Mouse (Mus musculus) cerebellum, postnatal 4 days (tissue): ENCODE measurements around the gene Tmc7.

Source experiments
- DNase-seq, 2 experiments: peaks; one replicate each; pipeline ENCODE4 v3.0.0; 2022; ENCODE audit warnings: low spot score in 2 of 2, mixed read lengths in 1 of 2

The Tmc7 gene

GRCm38 (mm10) chr7:118584257-118584907, at the start of gene Tmc7:
Gene Tmc7 (minus strand): TSS chr7:118584736.
- peak; percentile 46 to 72 for DNase-seq

DNA sequence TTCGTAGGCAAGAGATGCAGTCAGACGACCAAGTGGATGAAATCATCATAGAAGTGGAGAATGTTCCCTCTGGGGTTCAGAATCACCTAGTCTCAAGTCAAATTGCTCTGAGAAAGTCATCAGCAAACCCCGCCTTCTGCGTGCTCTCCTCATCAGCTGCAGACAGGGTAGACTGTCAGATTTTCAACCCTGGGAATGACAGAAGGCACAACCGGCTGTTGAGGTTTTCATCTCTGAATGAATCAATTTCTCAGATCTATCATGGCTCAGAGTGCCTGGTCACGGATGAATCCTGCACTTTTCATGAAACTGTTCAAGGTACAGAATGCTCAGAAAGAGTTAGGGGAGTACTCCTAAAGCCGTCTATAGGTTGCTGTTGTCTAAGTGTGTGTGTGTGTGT, 49.4 kb upstream of the Tmc7 start:
- DNase-seq, result no peak

DNA sequence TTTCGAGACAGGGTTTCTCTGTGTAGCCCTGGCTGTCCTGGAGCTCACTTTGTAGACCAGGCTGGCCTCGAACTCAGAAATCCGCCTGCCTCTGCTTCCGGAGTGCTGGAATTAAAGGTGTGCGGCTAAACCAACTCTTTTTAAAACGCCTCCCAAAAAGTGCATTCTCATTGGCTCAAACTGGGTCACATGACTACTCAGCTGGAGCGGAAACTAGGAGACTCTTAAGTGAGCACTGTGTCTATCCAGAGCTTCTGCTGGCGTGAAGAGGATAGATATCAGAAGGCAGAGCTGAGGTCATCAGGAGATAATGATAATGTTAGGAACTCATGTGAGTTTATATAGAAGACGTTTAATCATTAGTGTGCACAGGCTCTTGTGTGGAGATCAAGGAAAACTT, 48.6 kb upstream of the Tmc7 start:
- no peak for DNase-seq

GRCm38 (mm10) chr7:118627550-118628298, 43.2 kb upstream of the Tmc7 start:
- DNase-seq, result no peak

GRCm38 (mm10) chr7:118621094-118621493, 36.6 kb upstream of the Tmc7 start:
- DNase-seq, result no peak

DNA sequence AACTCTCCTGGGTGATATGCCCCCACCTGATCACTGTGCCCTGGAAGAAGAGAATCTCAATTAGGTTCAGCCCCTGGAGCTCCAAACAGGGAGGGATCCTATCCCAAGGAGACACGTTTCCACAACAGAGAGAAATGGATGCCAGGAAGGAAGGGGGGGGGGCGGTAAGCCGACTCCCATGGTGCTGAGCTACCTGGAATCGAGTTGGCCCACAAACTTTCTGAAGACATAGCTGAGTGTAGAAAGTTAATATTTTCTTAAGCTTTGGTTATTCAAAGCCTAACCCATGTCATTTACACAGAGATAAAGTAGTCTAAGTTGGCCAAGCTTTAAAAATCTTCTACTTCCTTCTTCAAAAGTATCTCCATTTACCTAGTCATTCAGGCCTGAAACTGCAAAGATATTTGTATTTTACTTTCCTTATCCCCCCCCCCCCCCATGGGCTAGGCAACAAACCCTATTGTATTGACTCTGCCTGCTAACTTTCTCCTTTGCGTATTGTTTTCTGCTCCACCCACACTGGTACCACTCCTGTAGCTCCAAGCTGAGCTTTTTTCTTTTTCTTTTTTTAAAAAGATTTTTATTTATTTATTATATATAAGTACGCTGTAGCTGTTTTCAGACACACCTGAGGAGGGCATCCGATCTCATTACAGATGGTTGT, 35.8 kb upstream of the Tmc7 start:
- no peak for DNase-seq

DNA sequence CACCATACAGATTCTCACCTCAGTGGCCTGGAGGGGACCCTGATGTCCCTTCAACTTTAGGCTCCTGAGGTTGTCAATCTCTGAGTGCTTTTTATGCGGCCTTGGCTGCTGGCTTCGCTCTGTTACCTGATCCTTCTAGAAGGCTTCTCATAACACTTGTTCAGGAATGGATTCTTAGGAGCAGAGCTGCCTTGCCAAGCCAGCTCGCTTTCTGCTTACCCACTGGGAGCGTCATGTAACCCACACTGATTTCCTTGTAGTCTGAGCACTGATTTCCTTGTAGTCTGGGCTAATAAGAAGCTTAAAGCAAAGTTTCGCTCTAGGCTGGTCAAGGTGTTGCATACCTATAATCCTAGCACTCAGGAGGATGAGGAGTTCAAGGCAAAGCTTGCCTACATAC, 33.6 kb upstream of the Tmc7 start:
- no peak for DNase-seq

GRCm38 (mm10) chr7:118614076-118614475, 29.5 kb upstream of the Tmc7 start:
- DNase-seq, result no peak

DNA sequence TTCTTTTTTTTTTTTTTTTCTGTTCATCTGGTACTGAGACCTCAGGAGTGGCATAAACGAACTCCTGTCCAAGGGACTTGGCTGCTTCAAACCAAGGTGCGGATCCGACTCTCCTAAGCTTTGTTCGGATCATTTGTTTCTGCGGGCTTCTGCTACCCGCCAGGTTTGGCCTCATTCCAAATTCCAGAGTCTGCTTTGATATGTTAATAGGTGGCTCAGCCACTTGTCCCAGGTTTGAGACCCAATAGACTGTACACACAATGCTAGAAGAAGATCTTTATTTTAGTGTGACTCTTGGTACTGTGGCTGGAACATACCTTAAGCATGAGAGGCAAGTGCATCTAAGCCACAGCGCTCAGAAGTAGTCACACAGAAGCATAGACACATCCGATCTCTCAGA, 27.4 kb upstream of the Tmc7 start:
- no peak for DNase-seq

- no peak for DNase-seq
Observed at GRCm38 (mm10) chr7:118611185-118611749, 26.7 kb upstream of the Tmc7 start.

DNA sequence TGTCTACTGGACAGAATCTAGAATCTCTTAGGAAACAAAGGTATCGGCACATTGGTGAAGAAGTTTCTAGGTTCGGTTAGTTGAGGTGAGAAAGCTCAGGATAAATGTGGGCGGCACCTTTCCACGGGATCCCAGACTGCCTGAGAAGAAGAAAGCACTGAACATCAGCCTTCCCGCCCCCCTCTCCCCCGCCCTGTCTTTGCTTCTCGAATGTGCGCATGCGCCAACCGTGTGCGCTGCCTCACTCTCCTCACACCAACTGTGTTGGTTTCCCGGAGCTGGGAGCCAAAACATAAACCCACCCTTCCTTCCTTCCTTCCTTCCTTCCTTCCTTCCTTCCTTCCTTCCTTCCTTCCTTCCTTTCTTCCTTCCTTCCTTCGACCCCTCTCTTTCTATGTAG, 26.2 kb upstream of the Tmc7 start:
- DNase-seq, result no peak

DNA sequence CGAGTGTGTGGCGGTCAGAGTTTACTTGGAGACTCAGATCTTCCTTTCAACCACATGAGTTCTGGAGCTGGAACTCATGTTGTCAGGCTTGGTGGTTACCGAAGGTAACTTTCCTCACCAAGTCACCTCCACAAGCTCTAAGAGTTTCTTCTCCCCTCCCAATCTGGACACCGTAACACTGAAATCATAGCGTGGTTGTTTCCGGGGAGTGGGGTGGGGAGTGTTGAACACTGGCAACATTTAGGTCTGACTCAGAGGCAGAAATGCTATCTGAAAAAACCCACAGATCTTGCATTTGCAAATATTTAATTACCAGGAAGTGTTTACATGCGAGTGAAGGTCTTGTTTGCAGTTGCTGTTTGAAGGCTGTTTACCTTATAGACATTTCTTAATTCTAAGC, 25.3 kb upstream of the Tmc7 start:
- DNase-seq, result no peak

DNA sequence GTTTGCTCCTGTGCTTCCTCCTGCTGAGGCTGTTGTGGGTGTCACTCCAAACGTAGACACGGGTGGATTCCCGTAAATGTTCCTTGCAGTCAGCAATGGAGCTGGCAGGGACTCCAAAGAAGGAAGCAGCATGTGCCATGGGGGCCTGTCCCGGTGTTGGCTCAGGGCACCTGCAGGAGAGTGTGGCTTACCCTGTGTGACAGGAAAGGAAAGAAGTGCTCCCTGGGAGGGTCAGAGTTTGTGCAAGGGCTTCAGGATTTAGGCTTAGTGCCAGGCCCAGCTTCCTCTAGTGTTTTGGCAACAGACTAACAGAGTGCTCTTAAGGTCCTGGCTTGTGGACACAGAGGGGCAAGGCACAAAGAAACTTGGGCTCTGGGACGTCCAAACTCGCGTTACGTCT, 20.3 kb upstream of the Tmc7 start:
- no peak for DNase-seq

DNA sequence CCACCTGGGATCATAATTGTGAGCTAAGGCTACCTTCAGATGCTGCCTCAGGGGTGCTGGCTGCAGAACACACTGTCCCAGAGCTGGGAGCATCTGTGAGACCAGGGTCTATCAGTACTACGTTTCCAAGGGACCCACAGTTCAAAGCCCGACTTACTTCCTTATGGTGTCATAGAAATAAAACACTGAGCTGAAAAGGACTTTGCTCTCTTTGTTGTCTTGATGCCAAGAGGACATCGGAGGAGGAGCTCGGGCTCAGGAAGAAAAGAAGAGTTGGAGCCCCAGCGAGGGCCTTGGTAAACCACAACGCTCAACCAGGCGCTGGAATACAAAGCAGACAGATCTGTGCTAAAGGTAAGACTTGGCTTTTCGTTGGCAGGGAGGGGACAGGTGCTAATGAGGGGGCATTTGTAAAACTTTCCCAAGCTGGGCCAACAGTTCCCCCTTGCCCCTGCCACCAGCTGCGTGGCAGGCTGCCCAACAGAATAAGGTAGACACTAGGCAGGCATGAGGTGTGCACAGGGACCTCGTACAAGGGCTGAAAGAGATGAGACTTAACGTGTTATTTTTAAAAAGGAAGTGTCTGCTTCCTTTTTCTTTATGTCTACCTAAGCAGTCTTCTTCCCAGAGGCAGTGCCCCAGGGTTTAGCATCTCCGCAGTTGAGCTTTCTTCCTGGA, 15.6 kb upstream of the Tmc7 start:
- DNase-seq, result no peak

DNA sequence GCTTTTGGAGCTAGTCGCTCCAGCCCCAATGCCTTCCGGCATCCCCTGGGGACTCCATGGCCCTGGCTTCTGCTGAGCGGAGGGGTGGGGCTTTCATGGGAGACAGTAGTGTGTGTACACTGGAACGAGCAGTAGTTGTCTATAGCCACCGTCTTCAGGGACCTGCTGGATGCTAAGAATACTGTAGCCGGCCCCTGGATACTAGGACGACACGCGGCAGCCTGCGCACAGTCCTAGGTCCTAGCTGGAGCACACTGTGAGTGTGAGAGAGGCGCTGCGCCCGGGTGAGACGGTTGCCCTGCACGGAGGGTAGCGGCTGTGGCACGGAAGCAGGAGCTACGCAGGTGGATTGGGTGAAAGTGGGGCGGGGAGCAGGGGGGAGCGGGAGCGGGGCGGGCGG, 12.7 kb upstream of the Tmc7 start, which contains the start of gene Tmc5:
TSS of gene Tmc5 (plus strand) at position 97 of the 400 bp plus-strand sequence.
- DNase-seq, result no peak

DNA sequence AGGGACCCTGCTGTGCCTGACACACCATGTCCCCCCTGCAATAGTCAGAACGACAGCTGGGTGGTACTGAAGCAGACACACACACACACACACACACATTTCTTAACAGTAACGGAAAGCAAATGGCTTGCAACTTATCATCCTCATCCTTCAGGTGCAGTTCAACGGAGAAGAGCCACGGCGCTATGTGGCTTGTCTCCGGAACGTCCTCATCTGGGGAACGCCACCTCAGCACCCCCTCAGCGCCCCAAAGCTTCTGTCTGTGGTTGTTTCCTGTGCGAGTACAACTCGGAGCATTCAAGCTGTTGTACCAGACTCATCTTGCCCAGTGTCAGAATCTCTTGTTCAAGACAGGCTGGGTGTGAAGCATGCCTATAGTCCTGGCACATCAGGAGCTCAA, 11.7 kb upstream of the Tmc7 start:
- no peak for DNase-seq

DNA sequence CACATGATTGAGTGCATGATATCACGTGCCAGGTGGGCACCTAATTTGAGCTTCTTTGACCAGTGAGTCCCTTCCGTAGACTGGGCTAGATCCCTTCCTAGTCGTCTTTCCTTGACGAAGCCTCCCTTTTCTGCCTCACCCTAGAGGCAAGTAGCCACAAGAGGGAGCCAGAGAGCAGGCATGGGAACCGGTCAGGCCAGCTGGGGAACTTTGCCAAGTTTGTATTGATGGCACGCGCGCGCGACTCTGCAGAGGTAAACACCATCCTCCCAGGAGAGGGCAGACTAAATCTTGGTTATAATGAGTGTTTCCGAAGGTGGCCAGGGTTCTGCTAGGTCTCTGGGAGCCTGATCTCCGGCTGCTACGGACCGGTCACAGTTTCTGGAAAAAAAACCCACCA, 10.7 kb upstream of the Tmc7 start:
- DNase-seq, result peak; percentile 95 to 97

GRCm38 (mm10) chr7:118594611-118595010, 10.1 kb upstream of the Tmc7 start:
- DNase-seq, result no peak

- peak in 1 of 2 experiments; percentile 58 for DNase-seq
Observed at GRCm38 (mm10) chr7:118593567-118594407, 9.3 kb upstream of the Tmc7 start.

DNA sequence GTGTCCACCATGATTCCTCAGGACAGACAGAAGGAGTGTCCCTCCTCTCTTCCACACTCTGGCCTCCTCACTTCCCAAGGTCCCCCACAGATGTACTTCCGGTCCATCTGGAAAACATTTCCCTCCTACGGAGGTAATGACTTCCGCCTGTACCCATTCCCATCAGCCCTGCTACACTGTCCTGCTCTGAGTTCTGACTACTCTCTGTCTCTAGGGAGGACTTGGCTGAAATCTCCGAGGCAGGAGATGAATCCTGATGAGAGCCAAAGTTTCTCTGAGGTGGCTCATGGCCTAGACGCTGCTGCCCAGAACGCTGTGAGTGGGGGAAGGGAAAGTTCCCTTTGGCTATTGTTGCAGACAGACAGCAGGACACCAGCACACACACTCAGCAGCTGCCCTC, 7.6 kb upstream of the Tmc7 start:
- no peak for DNase-seq

GRCm38 (mm10) chr7:118590726-118591305, 6.3 kb upstream of the Tmc7 start:
- no peak for DNase-seq
